Comparison of ENCODE assay signal across 19 mouse cellular contexts in the genomic region with DNA sequence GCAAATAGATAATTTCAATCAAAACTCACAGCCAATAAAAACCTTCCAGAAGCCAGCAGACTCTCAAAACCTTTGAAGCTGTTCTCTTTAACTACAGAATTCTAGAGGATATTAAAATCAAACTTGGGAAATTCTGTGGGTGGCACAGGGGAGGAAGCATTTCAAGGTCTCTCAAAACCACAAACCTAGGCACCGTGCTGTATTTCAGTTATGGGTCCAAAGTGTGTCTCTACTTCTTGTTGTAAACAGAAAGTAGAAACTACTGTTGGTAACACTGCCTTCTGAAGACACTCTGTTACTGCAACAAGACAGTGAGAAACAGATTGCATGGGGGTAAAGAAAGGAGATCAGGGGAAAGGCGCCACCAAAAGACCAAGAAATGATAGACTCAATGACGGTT.
"Had no signal": no experiment of that assay in that cellular context is flagged by ENCODE, and none has a peak within 500 bp of the region (broad histone marks: within the 10 kb centered on the region; RNA-seq: fewer than 3 reads in every experiment).

No protein-coding gene starts in this region.

- H3K4me1 ChIP-seq: midbrain, embryonic 10.5 days; midbrain, embryonic 12.5 days; neural tube, embryonic 13.5 days; neural tube, embryonic 15.5 days; stomach, embryonic 15.5 days had no signal

- DNase-seq: lung, adult 18-20 months; lung, embryonic 14.5 days; lung, postnatal 10 days; lung, postnatal 4 days; retina, postnatal 1 day; right cerebral cortex, adult 18-20 months; right cerebral cortex, postnatal 25 days; right cerebral cortex, postnatal 4 days; spleen, adult 18-20 months; thymus, adult 2 months; thymus, postnatal 25 days; thymus, postnatal 4 days had no signal

- H3K36me3 ChIP-seq: midbrain, embryonic 10.5 days; midbrain, embryonic 12.5 days; neural tube, embryonic 13.5 days; neural tube, embryonic 15.5 days; stomach, embryonic 15.5 days had no signal

- H3K9ac ChIP-seq: liver, embryonic 14.5 days; lung, embryonic 14.5 days; midbrain, embryonic 12.5 days; neural tube, embryonic 13.5 days; neural tube, embryonic 15.5 days; stomach, embryonic 15.5 days had no signal

- H3K27ac ChIP-seq: liver, embryonic 14.5 days; midbrain, embryonic 10.5 days; midbrain, embryonic 12.5 days; neural tube, embryonic 13.5 days; neural tube, embryonic 15.5 days; stomach, embryonic 15.5 days; stomach, postnatal 0 days had no signal

- H3K9me3 ChIP-seq: midbrain, embryonic 10.5 days; midbrain, embryonic 12.5 days; neural tube, embryonic 13.5 days; neural tube, embryonic 15.5 days; stomach, embryonic 15.5 days had no signal

- H3K27me3 ChIP-seq: midbrain, embryonic 12.5 days; neural tube, embryonic 15.5 days; stomach, embryonic 15.5 days had no signal

- H3K4me3 ChIP-seq: midbrain, embryonic 10.5 days; midbrain, embryonic 12.5 days; neural tube, embryonic 13.5 days; neural tube, embryonic 15.5 days; stomach, embryonic 15.5 days had no signal

- H3K4me2 ChIP-seq: lung, embryonic 14.5 days; midbrain, embryonic 12.5 days; neural tube, embryonic 13.5 days; neural tube, embryonic 15.5 days; stomach, embryonic 15.5 days had no signal
